Mouse (Mus musculus) ovary, adult 18-20 months (tissue): Measurements from ENCODE around the gene Immp2l.
"Not testable (repeated sequence)": the region's sequence is repeated elsewhere in the genome, so short reads cannot be mapped to it uniquely, and the experiment has no call there.

Source experiments
- DNase-seq: peaks from one replicate; pipeline ENCODE4 v3.0.0; 2022; ENCODE audit warnings: low spot score, mixed read lengths

Gene Immp2l

GRCm38 (mm10) chr12:41023511-41024421 is at the start of gene Immp2l:
Gene Immp2l, plus strand, starts transcription at chr12:41024090.
- peak; percentile 90 for DNase-seq

- DNase-seq, result no peak
These were observed 45.0 kb upstream of the Immp2l start for GRCm38 (mm10) chr12:40978719-40979500.

- no peak for DNase-seq
These were observed 44.2 kb upstream of the Immp2l start for GRCm38 (mm10) chr12:40979716-40980115.

- no peak for DNase-seq
These were observed 43.7 kb upstream of the Immp2l start for GRCm38 (mm10) chr12:40980160-40980559.

GRCm38 (mm10) chr12:40983021-40983420 is 40.9 kb upstream of the Immp2l start:
- no peak for DNase-seq

- DNase-seq, result no peak
These were observed 39.2 kb upstream of the Immp2l start for GRCm38 (mm10) chr12:40984735-40985134.

- no peak for DNase-seq
These were observed 38.1 kb upstream of the Immp2l start for GRCm38 (mm10) chr12:40985791-40986190.

- no peak for DNase-seq
These were observed 35.4 kb upstream of the Immp2l start for GRCm38 (mm10) chr12:40988311-40989065.

- DNase-seq, result no peak
These were observed 32.2 kb upstream of the Immp2l start for GRCm38 (mm10) chr12:40991647-40992046.

GRCm38 (mm10) chr12:40992237-40992636 is 31.7 kb upstream of the Immp2l start:
- not testable (repeated sequence) for DNase-seq

- DNase-seq, result no peak
These were observed 29.0 kb upstream of the Immp2l start for GRCm38 (mm10) chr12:40994846-40995245.

- no peak for DNase-seq
These were observed 28.1 kb upstream of the Immp2l start for GRCm38 (mm10) chr12:40995618-40996370.

- no peak for DNase-seq
These were observed 1.4 kb upstream of the Immp2l start for GRCm38 (mm10) chr12:41022516-41022915.

GRCm38 (mm10) chr12:41024512-41024911 is 622 bp downstream of the Immp2l start:
- no peak for DNase-seq

GRCm38 (mm10) chr12:41027485-41027884 is 3.6 kb downstream of the Immp2l start:
- DNase-seq, result no peak

GRCm38 (mm10) chr12:41031119-41031518 is 7.2 kb downstream of the Immp2l start:
- no peak for DNase-seq

GRCm38 (mm10) chr12:41033196-41033595 is 9.3 kb downstream of the Immp2l start:
- no peak for DNase-seq

- no peak for DNase-seq
These were observed 15.9 kb downstream of the Immp2l start for GRCm38 (mm10) chr12:41039834-41040233.

- DNase-seq, result no peak
These were observed 17.8 kb downstream of the Immp2l start for GRCm38 (mm10) chr12:41041737-41042136.

- no peak for DNase-seq
These were observed 20.7 kb downstream of the Immp2l start for GRCm38 (mm10) chr12:41044493-41045132.
